Mouse (Mus musculus): ENCODE data around the gene Pkdrej. TPM values are rescaled to one million over a fixed set of nuclear protein-coding genes. Genes with fewer than 3 reads are reported as not detected.
"Not testable (repeated sequence)": the region's sequence is repeated elsewhere in the genome, so short reads cannot be mapped to it uniquely, and the experiment has no call there.

Gene Pkdrej
- polyA plus RNA-seq (2016; fragmentation: Nextera tagmentation; extraction: Ambion mirVana): 0.12 and 0.13 TPM in 2 replicates

DNA sequence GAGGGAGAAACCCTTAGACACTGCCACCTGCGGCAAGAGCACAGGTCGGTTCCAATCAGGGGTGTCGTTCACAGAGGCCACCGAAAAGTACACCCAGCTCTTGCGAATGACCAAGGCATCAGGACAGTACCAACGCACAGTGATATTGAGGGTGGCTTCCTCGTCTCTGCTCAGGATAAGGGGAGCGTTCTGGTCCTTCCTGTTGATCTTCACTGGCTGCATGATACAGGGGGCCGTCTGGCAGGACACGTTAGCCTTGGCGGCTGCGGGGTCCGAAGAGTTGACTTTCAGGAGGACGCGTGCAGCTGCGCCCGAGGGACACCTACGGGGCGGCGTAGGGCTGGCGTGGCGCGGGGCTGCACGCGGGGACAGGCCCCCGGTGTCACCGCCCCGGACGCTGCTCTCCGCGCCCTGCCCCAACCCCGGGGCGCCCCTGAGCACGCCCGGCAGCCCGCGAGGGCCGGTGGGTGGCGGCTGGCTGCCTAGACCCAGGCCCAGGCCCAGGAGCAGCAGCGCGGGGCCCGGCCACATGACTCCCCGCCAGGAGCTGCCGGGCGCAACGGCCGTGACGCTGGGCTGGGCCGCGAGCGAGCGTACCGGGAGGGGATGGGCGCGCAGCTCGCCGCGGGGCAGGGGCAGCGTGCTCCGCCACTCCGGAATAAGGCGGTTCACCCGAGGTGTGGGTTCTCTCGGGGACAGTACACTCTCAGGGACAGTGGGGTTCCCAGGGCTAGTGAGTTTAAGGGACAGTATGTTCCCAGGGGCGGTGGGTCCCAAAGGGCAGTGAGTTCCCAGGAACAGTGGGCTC, at the start of gene Pkdrej:
Gene Pkdrej (minus strand): TSS at position 532 of the 808 bp plus-strand sequence.
- 2% methylated on average over 65 of the region's 65 CpGs for WGBS
- Histone ChIP-seq H3K4me2 (peak within 1 kb of the TSS; percentile 98), H3K27ac (no peak within 1 kb of the TSS), H3K4me1 (replicated peaks) (peaks cover 5% of the 10 kb centered on the region; the same call in 1 of the 2 replicates), H3K36me3 (no peaks in the 10 kb centered on the region), H3K9me3 (no peaks in the 10 kb centered on the region), H3K4me3 (replicated peaks) (peak within 1 kb of the TSS; percentile 57), H3K9ac (replicated peaks) (peak within 1 kb of the TSS; percentile 79), H3K27me3 (peaks cover 25% of the 10 kb centered on the region)
- peak; percentile 71 for ATAC-seq (ENCODE audit: insufficient number of reproducible peaks, insufficient read depth, low FRiP score, low TSS enrichment, low read depth)

DNA sequence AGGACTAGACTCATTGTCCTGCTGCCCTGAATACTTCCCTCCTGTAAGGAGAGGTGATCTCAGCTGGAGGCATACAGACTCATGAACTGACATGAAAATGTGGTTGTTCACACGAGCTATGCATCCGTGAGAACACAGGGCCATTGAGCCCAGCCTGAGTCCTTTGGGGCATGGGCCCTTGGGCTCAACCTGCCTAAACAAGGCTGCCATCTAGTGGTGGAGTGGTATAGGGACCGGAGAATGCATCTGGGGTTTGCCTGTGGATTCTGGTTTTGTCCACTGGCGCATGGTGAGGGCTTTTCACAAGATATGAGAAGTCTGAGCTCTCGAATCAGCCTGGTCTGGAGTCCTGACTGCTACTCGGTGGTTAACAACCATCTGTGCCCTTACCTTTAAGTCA, 46.2 kb upstream of the Pkdrej start:
- no peaks in the 10 kb centered on the region for H3K9me3 ChIP-seq
- WGBS: 54% methylated on average over 6 of the region's 6 CpGs
- no peak overlapping the region for H3K27ac ChIP-seq
- peaks cover 99% of the 10 kb centered on the region for H3K36me3 ChIP-seq
- H3K27me3 ChIP-seq: no peaks in the 10 kb centered on the region
- no peaks in the 10 kb centered on the region for H3K4me1 ChIP-seq (replicated peaks)
- H3K9ac ChIP-seq (replicated peaks): 0 out of 2 replicates have a peak overlapping the region, but pooled peaks have one; percentile 23
- no peak overlapping the region for H3K4me3 ChIP-seq (replicated peaks)
- no peak overlapping the region for H3K4me2 ChIP-seq
- ATAC-seq (ENCODE audit: insufficient number of reproducible peaks, insufficient read depth, low FRiP score, low TSS enrichment, low read depth): no peak

DNA sequence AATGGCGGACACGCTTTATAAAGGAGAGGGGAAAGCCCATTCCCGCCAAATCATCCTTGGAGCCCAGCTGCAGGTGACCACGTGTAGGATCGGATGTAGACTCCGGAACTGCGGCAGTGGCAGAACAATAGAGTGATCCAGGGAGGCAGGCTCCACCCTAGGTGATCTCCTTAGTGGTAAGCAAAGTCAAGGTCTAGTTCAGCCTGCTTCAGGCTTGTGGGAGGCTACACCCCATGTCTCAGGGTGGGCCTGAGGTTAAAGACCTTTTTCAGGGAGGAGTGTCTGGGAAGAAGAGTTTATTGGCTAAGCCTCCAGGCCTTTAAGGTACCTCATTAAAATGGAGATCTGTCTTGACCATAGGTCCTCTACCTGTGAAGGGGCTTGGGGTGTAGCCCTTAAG, 44.4 kb upstream of the Pkdrej start:
- not testable (repeated sequence) for H3K27ac ChIP-seq; H3K9me3 ChIP-seq; H3K4me1 ChIP-seq (replicated peaks); H3K4me3 ChIP-seq (replicated peaks); H3K27me3 ChIP-seq; H3K4me2 ChIP-seq; H3K9ac ChIP-seq (replicated peaks); ATAC-seq (ENCODE audit: insufficient number of reproducible peaks, insufficient read depth, low FRiP score, low TSS enrichment, low read depth)
- H3K36me3 ChIP-seq: peaks cover 91% of the 10 kb centered on the region
- WGBS: 95% methylated on average over 7 of the region's 7 CpGs

DNA sequence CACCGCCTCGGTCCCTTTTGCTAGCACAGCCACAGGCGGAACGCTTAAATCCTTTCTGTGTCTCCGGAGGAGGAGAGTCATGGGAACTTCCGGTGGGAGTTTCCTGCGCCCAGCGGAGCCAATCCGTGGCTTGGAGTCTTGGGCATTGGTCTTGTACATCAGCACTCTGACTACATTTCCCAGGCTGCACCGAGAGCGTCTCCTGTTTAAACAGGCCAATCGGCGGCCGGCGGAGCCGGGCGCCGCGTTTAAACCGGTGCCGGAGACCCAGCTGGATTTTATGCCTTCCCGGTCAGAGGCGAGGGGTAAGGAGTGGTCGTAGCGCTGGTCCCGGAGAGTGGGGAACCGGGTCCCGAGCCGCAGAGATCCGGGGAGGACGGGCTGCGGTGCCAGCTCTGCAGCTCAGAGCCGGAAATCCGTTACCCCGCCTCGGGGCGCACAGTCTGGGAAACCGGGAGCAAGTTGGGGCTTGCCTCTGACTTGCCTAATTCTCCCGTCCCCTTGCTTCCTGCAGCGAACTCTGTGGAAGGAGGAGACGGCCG, 38.0 kb upstream of the Pkdrej start, which contains the start of gene Gtse1:
Gene Gtse1 (plus strand): TSS at position 256 of the 542 bp plus-strand sequence.
- peak; percentile 95 for ATAC-seq (ENCODE audit: insufficient number of reproducible peaks, insufficient read depth, low FRiP score, low TSS enrichment, low read depth)
- Histone ChIP-seq H3K36me3 (peaks cover 32% of the 10 kb centered on the region), H3K4me1 (replicated peaks) (peaks cover 19% of the 10 kb centered on the region), H3K4me2 (peak within 1 kb of the TSS; percentile 76), H3K9me3 (no peaks in the 10 kb centered on the region), H3K27ac (peak within 1 kb of the TSS; percentile 56; the same call in 1 of the 2 replicates), H3K9ac (replicated peaks) (peak within 1 kb of the TSS; percentile 77), H3K27me3 (no peaks in the 10 kb centered on the region), H3K4me3 (replicated peaks) (peak within 1 kb of the TSS; percentile 78)
- under 1% methylated on average over 42 of the region's 42 CpGs for WGBS

DNA sequence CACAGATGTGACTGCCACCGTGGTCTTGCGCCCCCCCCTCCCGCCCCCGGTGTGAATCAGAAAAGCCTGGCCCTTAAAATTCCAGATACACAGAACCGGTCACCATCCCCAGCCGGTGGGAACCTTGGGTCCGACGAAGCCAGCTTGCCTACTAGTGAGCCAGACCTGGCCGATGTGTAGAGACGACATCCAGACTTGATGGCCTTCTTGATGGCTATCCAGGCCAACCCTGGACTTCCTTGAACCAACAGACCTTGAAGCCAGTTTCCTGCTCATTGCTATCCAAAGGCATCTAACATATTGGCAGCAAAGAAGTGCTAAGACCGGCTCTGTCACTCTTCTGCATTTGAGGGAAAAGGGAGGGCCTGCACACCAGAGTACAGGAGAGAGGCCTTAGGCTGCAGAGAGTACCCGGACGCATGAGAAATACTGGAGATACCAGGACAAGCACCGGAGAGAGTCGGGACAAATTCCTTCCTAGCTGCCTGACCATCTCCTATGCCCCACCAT, 37.5 kb upstream of the Pkdrej start:
- ATAC-seq (ENCODE audit: insufficient number of reproducible peaks, insufficient read depth, low FRiP score, low TSS enrichment, low read depth): no peak
- H3K4me3 ChIP-seq (replicated peaks): peak overlapping the region; percentile 78
- no peaks in the 10 kb centered on the region for H3K27me3 ChIP-seq
- H3K27ac ChIP-seq: peak overlapping the region; percentile 1; the same call in 1 of the 2 replicates
- H3K9me3 ChIP-seq: no peaks in the 10 kb centered on the region
- H3K4me2 ChIP-seq: peak overlapping the region; percentile 76
- peak overlapping the region; percentile 60 for H3K9ac ChIP-seq (replicated peaks)
- H3K36me3 ChIP-seq: peaks cover 26% of the 10 kb centered on the region
- peaks cover 19% of the 10 kb centered on the region for H3K4me1 ChIP-seq (replicated peaks)
- WGBS: 11% methylated on average over 15 of the region's 15 CpGs

DNA sequence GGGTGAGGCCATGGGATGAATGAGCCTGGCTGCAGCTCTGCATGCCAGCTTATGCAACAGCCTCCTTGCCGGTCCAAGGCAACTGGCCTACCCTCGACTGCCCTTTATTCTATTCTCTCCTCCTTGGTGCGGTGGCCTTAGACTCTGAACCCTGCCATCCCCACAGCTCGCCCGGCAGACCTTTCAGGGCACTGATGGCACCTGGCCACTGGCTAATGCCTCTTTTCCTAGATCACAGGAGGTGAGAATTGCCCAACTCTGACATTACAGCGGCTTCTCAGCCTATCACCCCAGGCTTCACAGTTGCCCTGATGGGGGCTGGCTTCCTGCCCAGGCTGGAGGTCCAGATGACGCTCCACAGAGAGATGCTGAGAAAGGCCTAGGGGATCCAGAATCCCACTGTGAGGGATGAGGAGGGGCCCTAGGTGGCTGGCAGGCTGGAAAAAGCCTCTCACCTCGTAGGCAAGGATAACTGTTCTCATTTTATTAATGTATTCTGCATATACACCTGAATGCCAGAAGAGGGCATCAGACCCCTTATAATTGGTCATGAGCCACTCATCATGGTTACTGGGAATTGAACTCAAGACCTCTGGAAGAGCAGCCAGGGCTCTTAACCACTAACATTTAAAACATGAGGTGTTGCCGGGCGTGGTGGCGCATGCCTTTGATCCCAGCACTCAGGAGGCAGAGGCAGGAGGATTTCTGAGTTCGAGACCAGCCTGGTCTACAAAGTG, 30.3 kb upstream of the Pkdrej start:
- H3K36me3 ChIP-seq: peaks cover under 1% of the 10 kb centered on the region; the same call in 1 of the 2 replicates
- 79% methylated on average over 12 of the region's 12 CpGs for WGBS
- H3K27ac ChIP-seq: no peak overlapping the region
- no peaks in the 10 kb centered on the region for H3K9me3 ChIP-seq
- H3K4me1 ChIP-seq (replicated peaks): no peaks in the 10 kb centered on the region
- no peaks in the 10 kb centered on the region for H3K27me3 ChIP-seq
- no peak overlapping the region for H3K4me3 ChIP-seq (replicated peaks)
- H3K9ac ChIP-seq (replicated peaks): no peak overlapping the region
- ATAC-seq (ENCODE audit: insufficient number of reproducible peaks, insufficient read depth, low FRiP score, low TSS enrichment, low read depth): no peak
- no peak overlapping the region for H3K4me2 ChIP-seq

DNA sequence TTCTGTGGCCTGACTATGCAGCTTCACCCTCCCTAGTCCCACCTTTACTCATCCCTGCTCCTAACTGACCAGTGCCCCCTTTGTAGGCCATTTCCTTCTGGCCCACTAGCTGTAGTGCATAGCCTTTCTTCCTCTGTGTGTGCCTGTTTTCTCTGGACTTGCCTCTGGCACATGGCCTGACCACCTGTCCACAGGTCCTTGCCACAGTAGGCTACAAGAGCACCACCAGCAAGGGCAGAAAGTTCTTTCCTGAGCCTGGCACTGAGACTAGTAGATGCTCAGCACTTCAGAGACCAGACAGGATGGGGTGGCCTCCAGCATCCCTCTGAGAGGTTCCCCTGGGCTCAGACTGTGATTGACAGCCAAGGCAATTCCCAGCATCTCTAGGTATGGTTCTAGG, 23.5 kb upstream of the Pkdrej start:
- Histone ChIP-seq H3K4me1 (replicated peaks) (no peaks in the 10 kb centered on the region), H3K9me3 (no peaks in the 10 kb centered on the region), H3K27ac (no peak overlapping the region), H3K4me3 (replicated peaks) (no peak overlapping the region), H3K36me3 (no peaks in the 10 kb centered on the region), H3K27me3 (no peaks in the 10 kb centered on the region), H3K4me2 (no peak overlapping the region), H3K9ac (replicated peaks) (no peak overlapping the region)
- no peak for ATAC-seq (ENCODE audit: insufficient number of reproducible peaks, insufficient read depth, low FRiP score, low TSS enrichment, low read depth)

DNA sequence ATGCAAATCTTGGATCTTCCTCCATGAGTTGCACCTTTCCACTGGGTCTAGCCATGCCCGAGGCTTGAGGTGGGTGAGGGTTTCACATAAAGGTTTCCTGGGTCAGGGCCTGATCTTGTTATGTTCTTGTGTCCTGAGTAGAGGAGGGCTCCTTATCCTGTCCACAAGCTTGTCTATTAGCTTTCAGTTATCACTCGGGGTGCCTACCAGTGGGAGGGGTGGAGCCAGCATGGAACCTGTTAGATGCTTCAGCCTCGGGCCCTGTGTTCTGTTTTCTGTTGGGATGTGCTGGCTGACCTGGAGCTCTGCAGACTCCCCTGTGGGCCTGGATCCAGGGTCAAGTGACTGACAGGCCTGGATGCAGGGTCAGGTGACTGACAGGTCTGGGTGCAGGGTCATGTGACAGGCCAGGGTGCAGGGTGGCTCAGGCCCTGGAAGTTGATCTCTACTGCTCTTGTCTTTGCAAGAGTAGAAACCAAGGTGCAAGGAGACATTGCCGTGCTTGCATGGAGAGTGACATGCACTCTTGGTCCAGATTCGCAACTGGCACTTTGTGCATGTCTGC, 20.3 kb upstream of the Pkdrej start:
- WGBS: 77% methylated on average over 5 of the region's 5 CpGs
- H3K4me2 ChIP-seq: no peak overlapping the region
- no peak overlapping the region for H3K27ac ChIP-seq
- H3K9ac ChIP-seq (replicated peaks): no peak overlapping the region
- no peak for ATAC-seq (ENCODE audit: insufficient number of reproducible peaks, insufficient read depth, low FRiP score, low TSS enrichment, low read depth)
- no peaks in the 10 kb centered on the region for H3K36me3 ChIP-seq
- H3K27me3 ChIP-seq: no peaks in the 10 kb centered on the region
- H3K9me3 ChIP-seq: no peaks in the 10 kb centered on the region
- no peak overlapping the region for H3K4me3 ChIP-seq (replicated peaks)
- no peaks in the 10 kb centered on the region for H3K4me1 ChIP-seq (replicated peaks)

DNA sequence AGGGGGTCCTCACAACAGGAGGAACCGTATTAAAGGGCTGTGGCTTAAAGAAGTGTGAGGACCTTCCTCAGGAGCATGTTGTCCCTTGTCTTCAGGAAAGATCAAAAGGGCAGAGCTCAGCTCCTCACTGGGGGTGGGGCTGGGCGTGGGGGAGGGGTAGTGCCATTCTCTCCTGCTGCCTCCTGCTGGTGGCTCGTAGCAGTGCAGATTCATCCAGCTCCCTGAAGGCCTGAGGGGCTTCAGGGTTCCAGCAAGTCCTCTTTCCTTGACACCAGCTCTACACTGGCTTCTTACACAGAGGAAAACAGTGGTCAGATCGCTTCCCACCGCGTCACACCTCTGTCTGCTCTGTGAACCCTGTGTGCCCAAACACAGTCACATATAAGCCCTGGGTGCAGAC, 19.4 kb upstream of the Pkdrej start:
- H3K9me3 ChIP-seq: no peaks in the 10 kb centered on the region
- H3K4me1 ChIP-seq (replicated peaks): no peaks in the 10 kb centered on the region
- no peak overlapping the region for H3K4me3 ChIP-seq (replicated peaks)
- no peak overlapping the region for H3K27ac ChIP-seq
- no peaks in the 10 kb centered on the region for H3K27me3 ChIP-seq
- H3K36me3 ChIP-seq: peaks cover 4% of the 10 kb centered on the region; the same call in 1 of the 2 replicates
- 28% methylated on average over 6 of the region's 6 CpGs for whole genome bisulfite sequencing
- ATAC-seq (ENCODE audit: insufficient number of reproducible peaks, insufficient read depth, low FRiP score, low TSS enrichment, low read depth): no peak
- no peak overlapping the region for H3K9ac ChIP-seq (replicated peaks)
- H3K4me2 ChIP-seq: no peak overlapping the region

DNA sequence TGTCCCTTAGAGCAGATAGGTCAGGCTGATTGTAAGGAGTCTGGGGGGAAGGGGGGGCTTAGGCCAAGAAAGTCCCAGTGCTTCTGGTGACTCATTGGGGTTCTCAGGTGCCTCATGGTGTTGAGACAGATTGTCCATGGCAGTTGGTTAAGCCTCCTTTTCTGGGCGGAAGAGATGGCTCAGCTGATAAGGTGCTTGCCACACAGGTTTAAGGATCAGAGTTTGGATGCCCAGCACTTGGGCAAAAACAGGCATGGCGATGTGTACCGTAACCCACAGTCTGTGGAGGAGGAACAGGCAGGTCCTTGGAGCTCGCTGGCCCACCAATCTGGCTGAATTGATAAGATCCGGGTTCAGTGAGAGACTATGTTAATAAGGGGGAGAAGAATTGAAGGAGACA, 15.4 kb upstream of the Pkdrej start:
- Histone ChIP-seq H3K4me2 (no peak overlapping the region), H3K36me3 (peaks cover 5% of the 10 kb centered on the region; the same call in 1 of the 2 replicates), H3K4me3 (replicated peaks) (no peak overlapping the region), H3K27ac (no peak overlapping the region), H3K9me3 (no peaks in the 10 kb centered on the region), H3K27me3 (no peaks in the 10 kb centered on the region), H3K9ac (replicated peaks) (no peak overlapping the region), H3K4me1 (replicated peaks) (peaks cover 8% of the 10 kb centered on the region; the same call in 1 of the 2 replicates)
- no peak for ATAC-seq (ENCODE audit: insufficient number of reproducible peaks, insufficient read depth, low FRiP score, low TSS enrichment, low read depth)
- 91% methylated on average over 5 of the region's 5 CpGs for WGBS

DNA sequence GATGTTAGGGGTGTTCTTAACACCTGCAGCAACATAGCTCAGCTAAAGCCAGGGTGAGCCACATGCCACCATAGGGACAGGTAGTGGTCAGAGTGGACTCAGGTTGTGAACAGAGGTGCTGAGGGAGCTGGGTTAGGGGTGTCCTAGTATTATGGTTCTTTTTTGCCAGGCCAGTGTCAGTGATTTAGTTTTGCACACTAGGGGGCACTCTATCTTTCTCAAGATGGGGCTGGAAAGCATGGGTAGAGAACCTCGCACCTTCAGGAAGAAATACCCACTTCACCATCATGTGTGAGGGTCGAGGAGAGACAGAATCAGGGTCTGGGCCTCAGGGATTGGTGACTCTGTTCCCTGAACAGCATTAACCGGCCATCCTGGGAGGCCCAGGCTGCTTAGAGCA, 13.8 kb upstream of the Pkdrej start:
- no peak overlapping the region for H3K9ac ChIP-seq (replicated peaks)
- peaks cover 5% of the 10 kb centered on the region; the same call in 1 of the 2 replicates for H3K36me3 ChIP-seq
- H3K27me3 ChIP-seq: no peaks in the 10 kb centered on the region
- H3K9me3 ChIP-seq: no peaks in the 10 kb centered on the region
- no peak overlapping the region for H3K27ac ChIP-seq
- peaks cover 13% of the 10 kb centered on the region for H3K4me1 ChIP-seq (replicated peaks)
- 58% methylated on average over 3 of the region's 3 CpGs for WGBS
- no peak for ATAC-seq (ENCODE audit: insufficient number of reproducible peaks, insufficient read depth, low FRiP score, low TSS enrichment, low read depth)
- no peak overlapping the region for H3K4me3 ChIP-seq (replicated peaks)
- no peak overlapping the region for H3K4me2 ChIP-seq
